Mouse (Mus musculus) CH12.LX (cell line): Measurements from ENCODE around the gene Nes. TPM values are rescaled to one million over a fixed set of nuclear protein-coding genes. Genes with fewer than 3 reads are reported as not detected.

ENCODE experiments used
- DNase-seq: peaks from one replicate; pipeline ENCODE4 v3.0.0-alpha.2; 2013; ENCODE audit errors: extremely low read depth
- H3K27ac ChIP-seq: 2 replicates; pipeline ENCODE4 v1.5.1; 2012; ENCODE audit warnings: low read depth, mild to moderate bottlenecking, control low read depth, moderate library complexity; ENCODE audit not compliant: insufficient read depth
- H3K27me3 ChIP-seq: replicated peaks from 2 replicates; pipeline ENCODE3; 2012; ENCODE audit warnings: inconsistent platforms
- H3K36me3 ChIP-seq, 2 experiments: replicated peaks in 1 of 2; 2 replicates each; pipeline versions ENCODE3 to v1.6.1; 2012; ENCODE audit warnings: inconsistent platforms in 1 of 2, low read length in 1 of 2, mild to moderate bottlenecking in 1 of 2, mixed read lengths in 1 of 2, moderate library complexity in 1 of 2; ENCODE audit not compliant: control insufficient read depth in 1 of 2, insufficient read depth in 1 of 2
- H3K4me1 ChIP-seq, 2 experiments: 2 replicates each; pipeline ENCODE4 v1.6.1; 2012; ENCODE audit warnings: inconsistent platforms in 1 of 2, moderate library complexity in 1 of 2; ENCODE audit not compliant: insufficient read depth in 2 of 2, control insufficient read depth in 1 of 2
- H3K4me2 ChIP-seq: 2 replicates; pipeline ENCODE4 v1.6.1; 2012; ENCODE audit warnings: low read depth, mild to moderate bottlenecking, control low read depth; ENCODE audit not compliant: poor library complexity, insufficient read depth, severe bottlenecking
- H3K4me3 ChIP-seq, 3 experiments: fragments of 150-350 bp in 1 of 3; sonication (generic) in 1 of 3; replicated peaks in 1 of 3; 2 replicates each; pipeline versions ENCODE3 to v1.5.1; 2011 to 2012; ENCODE audit warnings: low read depth in 2 of 3, low read length in 2 of 3, mild to moderate bottlenecking in 2 of 3, moderate library complexity in 2 of 3, control low read depth in 1 of 3, improper control_type of control experiment in 1 of 3, inconsistent platforms in 1 of 3, mixed read lengths in 1 of 3; ENCODE audit not compliant: poor library complexity in 1 of 3
- H3K79me2 ChIP-seq: replicated peaks from 2 replicates; pipeline ENCODE4 v1.6.1; 2012; ENCODE audit warnings: mild to moderate bottlenecking, moderate library complexity; ENCODE audit not compliant: control insufficient read depth, poor library complexity, insufficient read depth, severe bottlenecking; ENCODE audit errors: extremely low read depth
- H3K9ac ChIP-seq: 2 replicates; pipeline ENCODE4 v1.6.1; 2012; ENCODE audit warnings: low read depth, mild to moderate bottlenecking, control low read depth, moderate library complexity; ENCODE audit not compliant: insufficient read depth
- H3K9me3 ChIP-seq: replicated peaks from 2 replicates; pipeline ENCODE3; 2012; ENCODE audit warnings: low read length, inconsistent platforms, mixed read lengths
- BHLHE40 ChIP-seq: IDR thresholded peaks from 2 replicates; pipeline ENCODE4 v1.6.1; 2011; ENCODE audit warnings: mild to moderate bottlenecking, low read depth, low read length, improper control_type of control experiment
- CHD1 ChIP-seq: IDR thresholded peaks from 2 replicates; pipeline ENCODE4 v1.6.1; 2012; ENCODE audit warnings: low read depth, low read length, improper control_type of control experiment, inconsistent platforms
- CHD2 ChIP-seq: IDR thresholded peaks from 2 replicates; pipeline ENCODE4 v1.6.1; 2011; ENCODE audit warnings: low read length, improper control_type of control experiment
- CTCF ChIP-seq, 2 experiments: IDR thresholded peaks in 1 of 2; conservative IDR thresholded peaks in 1 of 2; 2 replicates each; pipeline ENCODE4 v1.5.1; 2011 to 2012; ENCODE audit warnings: low read depth in 2 of 2, low read length in 2 of 2, improper control_type of control experiment in 1 of 2, inconsistent platforms in 1 of 2, mild to moderate bottlenecking in 1 of 2, moderate library complexity in 1 of 2
- E2F4 ChIP-seq: IDR thresholded peaks from 2 replicates; pipeline ENCODE4 v1.6.1; 2011; ENCODE audit warnings: low read depth, low read length, improper control_type of control experiment; ENCODE audit not compliant: insufficient replicate concordance
- ELF1 ChIP-seq: IDR thresholded peaks from 2 replicates; pipeline ENCODE4 v1.6.1; 2014; ENCODE audit warnings: low read depth, mild to moderate bottlenecking, inconsistent platforms, low read length, improper control_type of control experiment
- EP300 ChIP-seq: IDR thresholded peaks from 2 replicates; pipeline ENCODE4 v1.6.1; 2011; ENCODE audit warnings: low read length, improper control_type of control experiment
- GABPA ChIP-seq: IDR thresholded peaks from 2 replicates; pipeline ENCODE4 v1.6.1; 2012; ENCODE audit warnings: low read depth, low read length, improper control_type of control experiment, inconsistent platforms; ENCODE audit not compliant: insufficient replicate concordance
- HCFC1 ChIP-seq: IDR thresholded peaks from 2 replicates; pipeline ENCODE4 v1.6.1; 2012; ENCODE audit warnings: low read depth, mild to moderate bottlenecking, inconsistent platforms, low read length, improper control_type of control experiment
- IRF4 ChIP-seq: IDR thresholded peaks from 2 replicates; pipeline ENCODE4 v1.6.1; 2014; ENCODE audit warnings: low read depth, mild to moderate bottlenecking, inconsistent platforms, low read length, improper control_type of control experiment
- JUN ChIP-seq: IDR thresholded peaks from 2 replicates; pipeline ENCODE4 v1.6.1; 2011; ENCODE audit warnings: low read depth, mild to moderate bottlenecking, low read length, improper control_type of control experiment, moderate library complexity; ENCODE audit not compliant: insufficient read depth
- JUND ChIP-seq: conservative IDR thresholded peaks from 2 replicates; pipeline ENCODE4 v1.6.1; 2011; ENCODE audit warnings: low read depth, low read length, improper control_type of control experiment
- KAT2A ChIP-seq: IDR thresholded peaks from 2 replicates; pipeline ENCODE4 v1.6.1; 2012; ENCODE audit warnings: low read length, improper control_type of control experiment, inconsistent platforms; ENCODE audit not compliant: insufficient replicate concordance
- MAFK ChIP-seq: IDR thresholded peaks from 2 replicates; pipeline ENCODE4 v1.6.1; 2011; ENCODE audit warnings: low read length, improper control_type of control experiment; ENCODE audit not compliant: insufficient replicate concordance
- MAX ChIP-seq: IDR thresholded peaks from 2 replicates; pipeline ENCODE4 v1.6.1; 2011; ENCODE audit warnings: low read length, improper control_type of control experiment
- MAZ ChIP-seq: IDR thresholded peaks from 2 replicates; pipeline ENCODE4 v1.6.1; 2012; ENCODE audit warnings: low read depth, mild to moderate bottlenecking, inconsistent platforms, low read length, improper control_type of control experiment, moderate library complexity
- MEF2A ChIP-seq: IDR thresholded peaks from 2 replicates; pipeline ENCODE4 v1.6.1; 2014; ENCODE audit warnings: low read depth, mild to moderate bottlenecking, inconsistent platforms, low read length, improper control_type of control experiment, borderline replicate concordance
- MXI1 ChIP-seq: IDR thresholded peaks from 2 replicates; pipeline ENCODE4 v1.6.1; 2011; ENCODE audit warnings: mild to moderate bottlenecking, low read depth, low read length, improper control_type of control experiment
- MYC ChIP-seq: IDR thresholded peaks from 2 replicates; pipeline ENCODE4 v1.6.1; 2011; ENCODE audit warnings: low read depth, mild to moderate bottlenecking, improper control_type of control experiment, low read length
- NELFE ChIP-seq: IDR thresholded peaks from 2 replicates; pipeline ENCODE4 v1.6.1; 2011; ENCODE audit warnings: low read depth, low read length, improper control_type of control experiment
- NRF1 ChIP-seq: IDR thresholded peaks from 2 replicates; pipeline ENCODE4 v1.6.1; 2014; ENCODE audit warnings: low read depth, mild to moderate bottlenecking, inconsistent platforms, low read length, improper control_type of control experiment, moderate library complexity
- PAX5 ChIP-seq: IDR thresholded peaks from 2 replicates; pipeline ENCODE4 v1.6.1; 2012; ENCODE audit warnings: low read length, inconsistent platforms, mixed read lengths
- POLR2A ChIP-seq: IDR thresholded peaks from 2 replicates; pipeline ENCODE4 v1.6.1; 2011; ENCODE audit warnings: low read depth, mild to moderate bottlenecking, improper control_type of control experiment, low read length
- POLR2AphosphoS2 ChIP-seq: IDR thresholded peaks from 2 replicates; pipeline ENCODE4 v1.6.1; 2011; ENCODE audit warnings: low read depth, low read length, improper control_type of control experiment
- RAD21 ChIP-seq: IDR thresholded peaks from 2 replicates; pipeline ENCODE4 v1.6.1; 2011; ENCODE audit warnings: low read depth, mild to moderate bottlenecking, low read length, improper control_type of control experiment, moderate library complexity
- RCOR1 ChIP-seq: conservative IDR thresholded peaks from 2 replicates; pipeline ENCODE4 v1.6.1; 2012; ENCODE audit warnings: low read depth, mild to moderate bottlenecking, inconsistent platforms, low read length, improper control_type of control experiment
- SIN3A ChIP-seq: IDR thresholded peaks from 2 replicates; pipeline ENCODE4 v1.6.1; 2012; ENCODE audit warnings: low read length, improper control_type of control experiment, inconsistent platforms
- SMC3 ChIP-seq: IDR thresholded peaks from 2 replicates; pipeline ENCODE4 v1.6.1; 2011; ENCODE audit warnings: low read depth, low read length, improper control_type of control experiment
- TBP ChIP-seq: conservative IDR thresholded peaks from 2 replicates; pipeline ENCODE4 v1.6.1; 2011; ENCODE audit warnings: low read depth, low read length, improper control_type of control experiment
- TCF12 ChIP-seq: IDR thresholded peaks from 2 replicates; pipeline ENCODE4 v1.6.1; 2014; ENCODE audit warnings: low read depth, mild to moderate bottlenecking, inconsistent platforms, low read length, improper control_type of control experiment
- USF1 ChIP-seq: IDR thresholded peaks from 2 replicates; pipeline ENCODE4 v1.6.1; 2014; ENCODE audit warnings: low read depth, mild to moderate bottlenecking, inconsistent platforms, low read length, improper control_type of control experiment
- USF2 ChIP-seq: conservative IDR thresholded peaks from 2 replicates; pipeline ENCODE4 v1.6.1; 2011; ENCODE audit warnings: low read depth, low read length, improper control_type of control experiment
- ZC3H11A ChIP-seq: IDR thresholded peaks from 2 replicates; pipeline ENCODE4 v1.6.1; 2012; ENCODE audit warnings: low read depth, mild to moderate bottlenecking, inconsistent platforms, low read length, improper control_type of control experiment
- ZKSCAN1 ChIP-seq: IDR thresholded peaks from 2 replicates; pipeline ENCODE4 v1.6.1; 2012; ENCODE audit warnings: low read depth, inconsistent platforms, low read length, improper control_type of control experiment, borderline replicate concordance
- ZMIZ1 ChIP-seq: IDR thresholded peaks from 2 replicates; pipeline ENCODE4 v1.6.1; 2012; ENCODE audit warnings: low read depth, mild to moderate bottlenecking, inconsistent platforms, low read length, improper control_type of control experiment
- ZNF384 ChIP-seq: IDR thresholded peaks from 2 replicates; pipeline ENCODE4 v1.6.1; 2012; ENCODE audit warnings: low read depth, low read length, improper control_type of control experiment, inconsistent platforms
- dilution Hi-C: fragments of 300-500 bp; cut with MboI; formaldehyde crosslinking; loops from 2 replicates; pipeline ENCODE4 v1.14.3; 2020; ENCODE audit warnings: low sequenced_read_pairs; ENCODE audit not compliant: extremely low pct_unique_long_range_greater_than_20kb, extremely low pct_ligation_motif_present
- in situ Hi-C: fragments of 300-500 bp; cut with MboI; formaldehyde crosslinking; loops from 3 replicates; pipeline ENCODE4 v1.14.3; 2019; ENCODE audit warnings: low sequenced_read_pairs, low pct_ligation_motif_present, low pct_unique_long_range_greater_than_20kb, mixed read lengths
- polyA plus RNA-seq: library from polyadenylated mRNA; unstranded; fragments of >175 nt; gene quantifications from 2 replicates; pipeline ENCODE4 v1.2.1, GENCODE M21; 2012; ENCODE audit warnings: low read depth; ENCODE audit not compliant: insufficient read length
- total RNA-seq, 2 experiments: library from RNA; depleted of rRNA; stranded (reverse); fragments of 300-350 nt in 1 of 2; fragments of >200 nt in 1 of 2; gene quantifications; 2 replicates each; pipeline ENCODE4 v1.2.3; 2012 to 2014

Gene Nes
- total and polyA plus RNA-seq, 3 experiments, result 0.04 TPM; not detected in 1

GRCm38 (mm10) chr3:87930078-87930795 lies 40.6 kb upstream of the Nes start, which contains the start of the genes Isg20l2 and Rrnad1:
Gene Isg20l2 (plus strand): TSS chr3:87930314.
Gene Rrnad1 (minus strand): TSS chr3:87930717.
- dilution Hi-C loops, result no loop called here
- Histone ChIP-seq H3K79me2 (peaks cover 62% of the 10 kb centered on the region), H3K9ac (peak within 1 kb of the TSS; percentile 86), H3K27me3 (no peaks in the 10 kb centered on the region), H3K9me3 (no peaks in the 10 kb centered on the region), H3K36me3 (peaks cover 44 to 62% of the 10 kb centered on the region in 2 experiments), H3K27ac (peak within 1 kb of the TSS; percentile 50), H3K4me1 (peaks cover 10 to 45% of the 10 kb centered on the region in 2 experiments), H3K4me3 (peak within 1 kb of the TSS; percentile 90 to 93 (median 90)), H3K4me2 (peak within 1 kb of the TSS; percentile 100)
- peak; percentile 97 for DNase-seq
- in situ Hi-C loops, result no loop called here
- TF ChIP-seq POLR2A, result peak; percentile 60
- TF ChIP-seq E2F4, result 0 out of 2 replicates have a peak, but pooled peaks have one; percentile 16
- TF ChIP-seq ELF1, result peak; percentile 90
- TF ChIP-seq USF1, result no peak
- TF ChIP-seq POLR2AphosphoS2, result no peak
- TF ChIP-seq CHD2, result peak; percentile 42; the same call in 1 of the 2 replicates
- no peak for TF ChIP-seq USF2
- peak; percentile 33; the same call in 1 of the 2 replicates for TF ChIP-seq TCF12
- no peak for TF ChIP-seq ZMIZ1
- TF ChIP-seq MXI1, result peak; percentile 73; the same call in 1 of the 2 replicates
- peak; percentile 72; the same call in 1 of the 2 replicates for TF ChIP-seq TBP
- peak; percentile 75; the same call in 1 of the 2 replicates for TF ChIP-seq KAT2A
- TF ChIP-seq NRF1, result peak; percentile 84
- no peak for TF ChIP-seq JUN
- TF ChIP-seq RCOR1, result no peak; the same call in 1 of the 2 replicates
- TF ChIP-seq RAD21, result peak; percentile 33
- peak; percentile 78 for TF ChIP-seq GABPA
- peak; percentile 43; the same call in 1 of the 2 replicates for TF ChIP-seq SMC3
- peak; percentile 85 for TF ChIP-seq MAZ
- TF ChIP-seq MAX, result peak; percentile 82
- TF ChIP-seq SIN3A, result peak; percentile 57
- no peak for TF ChIP-seq MAFK
- TF ChIP-seq PAX5, result no peak
- no peak; the same call in 1 of the 2 replicates for TF ChIP-seq MEF2A
- peak; percentile 92 for TF ChIP-seq HCFC1
- peak; percentile 78 for TF ChIP-seq NELFE
- no peak for TF ChIP-seq JUND
- TF ChIP-seq CTCF (conservative IDR thresholded peaks at IDR 0.05 in 1 of 2, IDR thresholded peaks at IDR 0.05 in 1 of 2; ENCODE audit: low read depth in 2 of 2, low read length in 2 of 2), result peak; percentile 48 to 74; a peak in 3 of 4 replicates
- peak; percentile 74 for TF ChIP-seq IRF4
- TF ChIP-seq MYC, result peak; percentile 82; the same call in 1 of the 2 replicates
- no peak for TF ChIP-seq EP300
- no peak for TF ChIP-seq BHLHE40
- no peak for TF ChIP-seq CHD1
- TF ChIP-seq ZKSCAN1, result no peak
- TF ChIP-seq ZC3H11A, result no peak
- TF ChIP-seq ZNF384, result no peak
